Mouse (Mus musculus): ENCODE measurements around the gene Sp7. TPM values are rescaled to one million over a fixed set of nuclear protein-coding genes. Genes with fewer than 3 reads are reported as not detected.

Sp7 gene
- under 1 TPM; 0.02 to 0.09 TPM for polyA plus RNA-seq (2012; fragmentation: generic; extraction: Trizol)

DNA sequence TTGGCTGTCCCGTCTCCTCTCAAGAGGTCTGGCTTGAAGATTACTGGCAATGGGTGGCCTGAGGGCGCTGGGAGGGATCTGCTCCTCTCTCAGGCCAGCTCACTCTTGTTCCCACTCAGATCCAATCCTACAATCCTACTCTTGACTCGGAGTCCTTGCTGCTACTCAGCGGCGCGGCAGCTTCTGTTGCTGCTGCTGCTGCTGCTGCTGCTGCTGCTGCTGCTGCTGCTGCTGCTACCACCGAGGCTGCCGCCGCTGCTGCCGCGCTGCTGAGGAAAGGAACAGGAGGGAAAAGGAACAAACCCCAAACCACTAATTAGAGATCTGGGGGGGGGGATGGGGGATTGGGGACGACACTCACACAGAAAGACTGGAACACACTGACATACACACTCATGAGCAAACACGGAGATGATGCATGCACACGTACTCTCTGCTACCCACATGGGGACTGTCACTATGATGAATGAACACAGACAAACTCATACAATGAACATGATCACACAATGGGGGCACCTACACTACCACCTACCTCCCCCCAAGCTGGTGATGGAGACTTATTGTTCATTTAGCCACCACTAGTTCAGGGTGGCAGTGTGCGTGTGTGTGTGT, at the start of gene Sp7:
Gene Sp7 (minus strand): TSS at position 450 of the 612 bp plus-strand sequence.

DNA sequence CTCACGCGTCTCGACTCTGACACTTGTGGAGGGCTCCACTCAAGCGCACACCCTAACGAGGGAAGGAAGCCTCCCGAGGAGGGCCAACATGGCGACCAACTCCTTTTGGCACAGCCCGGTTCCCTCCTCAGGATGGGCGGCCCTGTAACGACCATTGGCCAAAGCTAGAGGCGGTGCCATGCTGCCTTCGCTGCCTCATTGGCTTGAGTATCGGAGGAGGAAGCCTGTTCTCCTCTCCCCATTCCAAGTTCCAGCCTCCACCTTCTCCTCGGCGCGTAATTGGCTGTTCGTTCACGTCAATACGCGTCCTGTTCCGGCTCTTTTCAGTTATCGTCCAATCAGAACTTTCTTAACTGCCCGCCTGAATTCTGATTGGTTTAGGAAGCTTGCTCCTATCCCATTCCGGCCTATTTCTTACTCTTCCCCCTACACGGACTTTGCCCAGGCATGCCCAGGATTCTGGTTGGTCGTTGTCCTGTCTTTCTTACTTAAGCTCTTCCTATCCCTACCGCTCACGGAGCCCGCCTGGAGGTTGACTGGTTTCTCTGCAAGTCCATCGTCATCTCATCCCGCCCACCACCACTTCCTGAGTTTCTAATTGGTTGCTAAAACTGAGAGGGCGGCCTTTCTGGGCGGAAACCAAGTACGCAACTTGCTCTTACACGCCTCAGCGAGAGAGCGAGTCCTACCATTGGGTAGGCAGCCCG, 38.7 kb upstream of the Sp7 start, which contains the start of gene Sp1:
Gene Sp1 (plus strand): TSS at position 655 of the 707 bp plus-strand sequence.

DNA sequence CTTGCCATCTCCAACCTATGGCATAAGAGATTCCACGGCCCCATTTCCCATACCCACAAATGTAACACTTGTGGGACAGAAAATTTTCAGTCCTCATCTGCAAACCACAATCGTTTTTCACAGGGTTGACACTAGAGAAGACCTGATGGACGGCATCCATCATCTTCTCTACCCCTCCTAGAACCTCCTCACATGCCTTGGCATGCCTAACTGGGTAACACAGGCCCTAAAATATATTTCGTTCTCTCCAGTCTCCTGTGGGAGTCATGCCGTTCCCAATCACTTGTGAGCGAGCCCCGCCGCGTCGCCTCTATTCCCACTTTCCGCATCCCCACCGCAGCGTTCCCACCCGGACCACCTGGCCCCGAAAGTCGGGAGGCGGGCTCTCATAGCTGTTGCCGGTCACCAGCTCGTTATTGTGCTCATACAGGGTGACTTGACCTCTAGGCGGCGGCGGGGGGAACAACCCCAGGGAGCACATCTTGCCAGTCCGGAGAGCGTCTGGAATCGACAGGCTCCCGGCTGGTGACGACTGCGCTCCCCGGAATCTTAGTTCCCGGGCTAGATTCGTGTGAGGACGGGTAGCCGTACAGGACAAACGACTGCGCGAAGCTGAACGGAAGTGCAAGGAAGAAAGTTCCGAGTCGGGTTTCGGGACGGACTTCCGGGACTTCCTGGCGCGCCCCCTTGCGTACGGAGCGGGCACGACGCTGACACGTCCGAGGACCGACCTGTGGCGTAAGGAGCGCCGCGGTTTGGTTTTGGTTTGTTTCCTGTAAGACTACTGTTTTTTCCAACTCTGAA, 16.6 kb downstream of the Sp7 start, which contains the start of gene Aaas:
Gene Aaas (minus strand): TSS at position 634 of the 804 bp plus-strand sequence.

DNA sequence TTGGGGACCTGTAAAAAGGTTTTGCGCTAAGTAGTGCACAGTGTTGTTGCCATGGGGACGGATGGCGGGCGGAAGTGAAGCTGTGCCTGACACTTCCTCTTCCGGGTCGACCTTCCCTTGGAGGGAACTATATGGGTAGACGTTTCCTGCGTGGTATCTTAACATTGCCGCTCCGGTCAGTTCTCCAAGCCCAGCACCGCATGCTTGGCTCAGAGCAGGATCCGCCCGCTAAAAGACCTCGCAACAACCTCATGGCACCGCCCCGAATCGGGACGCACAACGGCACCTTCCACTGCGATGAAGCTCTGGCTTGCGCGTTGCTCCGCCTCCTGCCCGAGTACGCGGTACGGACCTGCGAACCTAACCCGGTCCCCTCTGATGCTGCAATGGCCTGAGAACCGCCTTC, 35.4 kb downstream of the Sp7 start, which contains the start of gene Myg1:
Gene Myg1 (plus strand): TSS at position 100 of the 406 bp plus-strand sequence.

DNA sequence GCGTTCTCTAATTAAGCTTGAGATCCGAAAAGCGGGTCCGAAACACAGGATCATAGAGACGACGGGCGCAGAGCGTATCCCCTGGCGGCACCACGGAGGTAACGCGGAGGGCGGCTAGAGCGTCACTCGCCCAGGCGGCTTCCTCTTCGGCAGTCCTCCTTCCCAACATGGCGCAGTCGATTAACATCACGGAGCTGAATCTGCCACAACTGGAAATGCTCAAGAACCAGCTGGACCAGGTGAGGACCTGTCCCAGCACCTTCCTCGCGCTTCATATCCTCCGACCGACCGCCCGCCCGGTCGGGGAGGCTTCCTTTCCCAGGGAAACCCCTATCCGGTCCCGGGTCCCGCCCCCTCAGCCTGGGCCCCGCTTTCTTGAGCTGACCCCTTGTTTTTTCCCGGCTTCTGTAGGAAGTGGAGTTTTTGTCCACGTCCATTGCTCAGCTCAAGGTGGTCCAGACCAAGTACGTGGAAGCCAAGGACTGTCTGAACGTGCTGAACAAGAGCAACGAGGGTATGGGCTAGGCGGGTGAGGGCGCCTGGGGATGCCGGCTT, 40.9 kb downstream of the Sp7 start, which contains the start of gene Pfdn5:
Gene Pfdn5 (plus strand): TSS at position 95 of the 555 bp plus-strand sequence.

Other genes with a start within 250 kb of the Sp7 start
- 10 to 100 TPM; 36.8 to 50.9 TPM for gene Spryd3, start 230.9 kb downstream of the Sp7 start, polyA plus RNA-seq (2012; fragmentation: generic; extraction: Trizol)
- 10 to 100 TPM; 11.1 to 12.6 TPM for gene Igfbp6, start 222.8 kb downstream of the Sp7 start, polyA plus RNA-seq (2012; fragmentation: generic; extraction: Trizol)
- gene Soat2, start 216.7 kb downstream of the Sp7 start, polyA plus RNA-seq (2012; fragmentation: generic; extraction: Trizol) = under 1 TPM; 0.05 to 0.31 TPM
- gene Zfp740, start 163.9 kb downstream of the Sp7 start, polyA plus RNA-seq (2012; fragmentation: generic; extraction: Trizol) = 10 to 100 TPM in 1 of 2 experiments, 1 to 10 TPM in 1; 9.8 to 56.6 TPM
- gene Csad, start 162.5 kb downstream of the Sp7 start, polyA plus RNA-seq (2012; fragmentation: generic; extraction: Trizol) = 100 to 1,000 TPM in 1 of 2 experiments, 10 to 100 TPM in 1; 22.5 to 249 TPM
- 100 to 1,000 TPM in 1 of 2 experiments, 1 to 10 TPM in 1; 4.6 to 133 TPM for gene Itgb7, start 135.2 kb downstream of the Sp7 start, polyA plus RNA-seq (2012; fragmentation: generic; extraction: Trizol)
- gene Rarg, start 109.7 kb downstream of the Sp7 start, polyA plus RNA-seq (2012; fragmentation: generic; extraction: Trizol) = 100 to 1,000 TPM; 110 to 187 TPM
- under 1 TPM in 1 of 2 experiments, not detected in 1; 0.11 TPM for gene Gm9918, start 96.6 kb downstream of the Sp7 start, polyA plus RNA-seq (2012; fragmentation: generic; extraction: Trizol)
- 100 to 1,000 TPM in 1 of 2 experiments, 10 to 100 TPM in 1; 92.5 to 106 TPM for gene Mfsd5, start 87.7 kb downstream of the Sp7 start, polyA plus RNA-seq (2012; fragmentation: generic; extraction: Trizol)
- gene Espl1, start 70.9 kb downstream of the Sp7 start, polyA plus RNA-seq (2012; fragmentation: generic; extraction: Trizol) = 10 to 100 TPM; 21.0 to 35.6 TPM
- gene Pfdn5, start 41.1 kb downstream of the Sp7 start, polyA plus RNA-seq (2012; fragmentation: generic; extraction: Trizol) = 100 to 1,000 TPM; 724 to 828 TPM
- gene Myg1, start 35.5 kb downstream of the Sp7 start, polyA plus RNA-seq (2012; fragmentation: generic; extraction: Trizol) = 100 to 1,000 TPM; 115 to 233 TPM
- 100 to 1,000 TPM in 1 of 2 experiments, 10 to 100 TPM in 1; 78.8 to 232 TPM for gene Aaas, start 16.4 kb downstream of the Sp7 start, polyA plus RNA-seq (2012; fragmentation: generic; extraction: Trizol)
- gene Sp1, start 39.0 kb upstream of the Sp7 start, polyA plus RNA-seq (2012; fragmentation: generic; extraction: Trizol) = 10 to 100 TPM in 1 of 2 experiments, 1 to 10 TPM in 1; 1.2 to 10.6 TPM
- gene Amhr2, start 78.2 kb upstream of the Sp7 start, polyA plus RNA-seq (2012; fragmentation: generic; extraction: Trizol) = under 1 TPM; 0.02 to 0.65 TPM
- 100 to 1,000 TPM; 159 to 189 TPM for gene Prr13, start 91.8 kb upstream of the Sp7 start, polyA plus RNA-seq (2012; fragmentation: generic; extraction: Trizol)
- 1,000 to 10,000 TPM in 1 of 2 experiments, 100 to 1,000 TPM in 1; 559 to 1,162 TPM for gene Pcbp2, start 103.4 kb upstream of the Sp7 start, polyA plus RNA-seq (2012; fragmentation: generic; extraction: Trizol)
- gene Gm10337, start 136.5 kb upstream of the Sp7 start, polyA plus RNA-seq (2012; fragmentation: generic; extraction: Trizol) = not detected
- gene Map3k12, start 149.9 kb upstream of the Sp7 start, polyA plus RNA-seq (2012; fragmentation: generic; extraction: Trizol) = 10 to 100 TPM in 1 of 2 experiments, 1 to 10 TPM in 1; 4.4 to 17.8 TPM
- 100 to 1,000 TPM in 1 of 2 experiments, 10 to 100 TPM in 1; 49.0 to 127 TPM for gene Tarbp2, start 151.0 kb upstream of the Sp7 start, polyA plus RNA-seq (2012; fragmentation: generic; extraction: Trizol)
- 1 to 10 TPM in 1 of 2 experiments, under 1 TPM in 1; 0.41 to 6.0 TPM for gene Npff, start 157.8 kb upstream of the Sp7 start, polyA plus RNA-seq (2012; fragmentation: generic; extraction: Trizol)

Measured in C3H10T1/2 (cell line).